ENCODE assay signal across 7 mouse cellular contexts in the genomic region with DNA sequence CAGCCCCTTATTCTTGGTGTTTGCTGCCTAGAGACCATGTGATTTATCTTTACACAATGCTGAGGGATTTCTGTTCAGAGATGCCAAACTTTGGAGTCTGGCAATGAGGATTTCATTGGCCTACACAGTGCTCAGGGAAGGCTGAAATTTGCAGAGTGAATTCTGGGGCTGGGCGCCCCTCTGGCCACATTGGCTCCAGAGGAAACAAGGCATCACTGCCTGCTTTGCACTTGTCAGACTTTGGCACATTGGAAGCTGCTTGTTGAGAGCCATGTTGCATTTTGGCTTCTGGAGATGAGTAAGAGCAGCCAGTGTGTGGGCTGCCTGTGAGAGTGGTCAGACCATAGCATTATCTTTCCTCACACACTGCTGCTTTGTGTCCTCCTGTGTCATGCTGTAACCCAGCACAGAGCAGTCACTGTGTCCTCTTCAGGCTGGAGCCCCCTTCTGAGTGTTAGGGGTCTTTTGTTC.
A peak's percentile ranks its signal among the peaks of the same experiment; 100 is the strongest.
DNase-seq lines count a peak whose midpoint lies in the region; ATAC-seq and TF ChIP-seq lines count a peak whose summit lies in the region.

No protein-coding gene starts in this region.

- no peak overlapping the region for H3K4me3 ChIP-seq in MEL (ENCODE audit: control insufficient read depth in 1 of 2, insufficient read depth in 1 of 2, low read depth in 2 of 2, low read length in 2 of 2)
- no peak overlapping the region for H3K4me3 ChIP-seq in hindbrain, embryonic 16.5 days (ENCODE audit: low read length)
- H3K4me3 ChIP-seq in midbrain, embryonic 13.5 days (replicated peaks): no peak overlapping the region

- TF ChIP-seq RAD21 in MEL (IDR thresholded peaks at IDR 0.05; ENCODE audit: low read depth, low read length): no peak

- no peaks in the 10 kb centered on the region for H3K27me3 ChIP-seq in MEL (ENCODE audit: control insufficient read depth in 1 of 2, insufficient read depth in 2 of 2, low read length in 2 of 2)
- no peaks in the 10 kb centered on the region for H3K27me3 ChIP-seq in hindbrain, embryonic 16.5 days (replicated peaks; ENCODE audit: control insufficient read depth, insufficient read depth, low read length)
- H3K27me3 ChIP-seq in midbrain, embryonic 13.5 days: no peaks in the 10 kb centered on the region

- 0 out of 2 replicates have a peak overlapping the region, but pooled peaks have one; percentile 28 for H3K27ac ChIP-seq in MEL (ENCODE audit: control insufficient read depth, low read depth, low read length)
- peak overlapping the region; percentile 0; the same call in 1 of the 2 replicates for H3K27ac ChIP-seq in hindbrain, embryonic 16.5 days (ENCODE audit: low read depth, low read length)
- peak overlapping the region; percentile 14 for H3K27ac ChIP-seq in midbrain, embryonic 13.5 days

- H3K9me3 ChIP-seq in MEL (replicated peaks; ENCODE audit: insufficient read depth, low read length): no peaks in the 10 kb centered on the region
- H3K9me3 ChIP-seq in hindbrain, embryonic 16.5 days (ENCODE audit: control insufficient read depth, low read length): no peaks in the 10 kb centered on the region
- no peaks in the 10 kb centered on the region for H3K9me3 ChIP-seq in midbrain, embryonic 13.5 days

- H3K4me2 ChIP-seq in hindbrain, embryonic 16.5 days (ENCODE audit: low read length): no peak overlapping the region
- H3K4me2 ChIP-seq in midbrain, embryonic 13.5 days (replicated peaks): no peak overlapping the region

- H3K4me1 ChIP-seq in MEL (ENCODE audit: control insufficient read depth in 1 of 2, insufficient read depth in 2 of 2, low read length in 2 of 2): peaks cover 13 to 27% of the 10 kb centered on the region in 2 experiments
- H3K4me1 ChIP-seq in hindbrain, embryonic 16.5 days (ENCODE audit: control insufficient read depth, insufficient read depth, low read depth, low read length): no peaks in the 10 kb centered on the region
- H3K4me1 ChIP-seq in midbrain, embryonic 13.5 days (replicated peaks): 0 out of 2 replicates have a peak, but pooled peaks cover 3% of the 10 kb centered on the region

- 69% methylated on average over 1 of the region's 1 CpGs for WGBS in hindbrain, embryonic 16.5 days
- 74% methylated on average over 1 of the region's 1 CpGs for WGBS in midbrain, embryonic 13.5 days

- peak; percentile 57 for DNase-seq in MEL (ENCODE audit: low read depth, low spot score)
- DNase-seq in brain, embryonic 14.5 days (ENCODE audit: low read depth): peak; percentile 56
- DNase-seq in kidney, adult 18-20 months: no peak
- no peak for DNase-seq in urinary bladder, postnatal 36 days (ENCODE audit: low spot score in 2 of 2)
- DNase-seq in kidney, adult 11 months: no peak

- H3K9ac ChIP-seq in MEL (ENCODE audit: control insufficient read depth, low read depth, low read length, poor library complexity, severe bottlenecking): no peak overlapping the region
- H3K9ac ChIP-seq in hindbrain, embryonic 16.5 days (ENCODE audit: low read depth, low read length): no peak overlapping the region
- H3K9ac ChIP-seq in midbrain, embryonic 13.5 days (replicated peaks): no peak overlapping the region

- TF ChIP-seq EP300 in MEL (IDR thresholded peaks at IDR 0.05; ENCODE audit: low read depth in 1 of 2, low read length in 2 of 2): 0 out of 4 replicates have a peak, but pooled peaks of 1 of the 2 experiments have one; percentile 27

- no peaks in the 10 kb centered on the region for H3K79me2 ChIP-seq in MEL (ENCODE audit: control insufficient read depth, insufficient read depth, low read length, poor library complexity)

- peak; percentile 97 for ATAC-seq in hindbrain, embryonic 16.5 days
- ATAC-seq in midbrain, embryonic 13.5 days: peak; percentile 65; the same call in 1 of the 2 replicates

- TF ChIP-seq CTCF in MEL (IDR thresholded peaks at IDR 0.05 in 2 of 3, conservative IDR thresholded peaks at IDR 0.05 in 1 of 3; ENCODE audit: control insufficient read depth in 1 of 3, insufficient read depth in 1 of 3, low read depth in 2 of 3, low read length in 3 of 3, poor library complexity in 1 of 3, severe bottlenecking in 1 of 3): no peak
- no peak for TF ChIP-seq CTCF in brain, embryonic 14.5 days (IDR thresholded peaks at IDR 0.05; ENCODE audit: borderline replicate concordance, extremely low read depth, insufficient read depth, insufficient read length)

- TF ChIP-seq POLR2A in MEL (IDR thresholded peaks at IDR 0.05; ENCODE audit: control insufficient read depth in 1 of 2, insufficient read depth in 1 of 2, low read depth in 1 of 2, low read length in 2 of 2, poor library complexity in 1 of 2): no peak
- TF ChIP-seq POLR2A in brain, embryonic 14.5 days (IDR thresholded peaks at IDR 0.05; ENCODE audit: borderline replicate concordance, extremely low read depth, insufficient read depth, insufficient read length, poor library complexity, severe bottlenecking): no peak

- peaks cover 0 to 41% of the 10 kb centered on the region in 2 experiments; a peak in 2 of 4 replicates for H3K36me3 ChIP-seq in MEL (ENCODE audit: control insufficient read depth in 1 of 2, insufficient read depth in 2 of 2, low read length in 2 of 2)
- no peaks in the 10 kb centered on the region for H3K36me3 ChIP-seq in hindbrain, embryonic 16.5 days (ENCODE audit: control insufficient read depth, insufficient read depth, low read length)
- no peaks in the 10 kb centered on the region for H3K36me3 ChIP-seq in midbrain, embryonic 13.5 days

TF ChIP-seq in MEL, 35 proteins besides CTCF, POLR2A, EP300 and RAD21:
- peak; percentile 32; the same call in 1 of the 2 replicates for TF ChIP-seq GATA1 (IDR thresholded peaks at IDR 0.05; ENCODE audit: low read depth, low read length)
- TF ChIP-seq ZNF384 (IDR thresholded peaks at IDR 0.05; ENCODE audit: low read depth, low read length): no peak
- no peak for TF ChIP-seq UBTF (IDR thresholded peaks at IDR 0.05; ENCODE audit: borderline replicate concordance, insufficient read depth, low read depth, low read length)
- peak; percentile 51 for TF ChIP-seq TAL1 (IDR thresholded peaks at IDR 0.05; ENCODE audit: low read length)
- TF ChIP-seq CHD1 (IDR thresholded peaks at IDR 0.05; ENCODE audit: low read depth, low read length): no peak
- no peak for TF ChIP-seq ZMIZ1 (IDR thresholded peaks at IDR 0.05; ENCODE audit: low read depth, low read length)

Comparison
In these comparisons a context has a peak if more than half of its experiments do, and no peak if none do; other contexts are left out.
1. DNase-seq: peak in MEL (single experiment) and brain, embryonic 14.5 days (single experiment); none in kidney, adult 18-20 months (single experiment), urinary bladder, postnatal 36 days (0 of 2) and kidney, adult 11 months (single experiment).
2. Peak in every context shown above with its lines, with median percentiles within 50 percentile points of each other: H3K27ac ChIP-seq.